Comparison of ENCODE assay signal across 16 mouse cellular contexts in the genomic region with DNA sequence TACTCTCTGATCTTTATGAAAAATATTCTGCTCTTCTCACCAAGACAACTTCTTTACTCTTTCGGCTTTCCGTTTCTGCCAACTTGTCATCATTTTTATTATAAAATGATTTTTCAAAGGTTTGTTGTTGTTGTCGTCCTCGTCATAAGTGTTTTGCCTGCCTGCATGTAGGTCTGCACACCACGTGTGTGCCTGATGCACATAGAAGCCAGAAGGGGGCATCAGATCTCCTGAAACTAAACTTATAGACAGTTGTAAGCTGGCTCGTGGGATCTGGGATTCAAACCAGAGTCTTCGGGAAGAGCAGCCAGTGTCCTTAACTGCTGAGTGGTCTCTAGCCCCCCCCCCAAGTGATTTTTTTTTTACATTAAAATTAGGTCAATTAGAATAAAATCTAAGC. TPM values are rescaled to one million over a fixed set of nuclear protein-coding genes. Genes with fewer than 3 reads are reported as not detected.
DNase-seq lines count a peak whose midpoint lies in the region; ATAC-seq and TF ChIP-seq lines count a peak whose summit lies in the region.
"Had no signal": no experiment of that assay in that cellular context is flagged by ENCODE, and none has a peak within 500 bp of the region (broad histone marks: within the 10 kb centered on the region; RNA-seq: fewer than 3 reads in every experiment).

No protein-coding gene starts in this region.

- no peak for TF ChIP-seq POLR2A in bone marrow, adult 2 months (IDR thresholded peaks at IDR 0.05; ENCODE audit: borderline replicate concordance, control insufficient read depth, low read depth, low read length)

- ATAC-seq in kidney, postnatal 0 days (replicated peaks; ENCODE audit: low FRiP score, low read depth): no peak
- no peak for ATAC-seq in kidney, embryonic 16.5 days (ENCODE audit: low FRiP score, low TSS enrichment)

- no peak overlapping the region for H3K4me2 ChIP-seq in kidney, postnatal 0 days (ENCODE audit: low read length)
- H3K4me2 ChIP-seq in kidney, embryonic 16.5 days (replicated peaks; ENCODE audit: low read depth, low read length): no peak overlapping the region
- H3K4me2 ChIP-seq: heart, embryonic 15.5 days; hindbrain, embryonic 14.5 days; neural tube, embryonic 12.5 days had no signal

- no peaks in the 10 kb centered on the region for H3K36me3 ChIP-seq in kidney, postnatal 0 days (ENCODE audit: insufficient read depth, low read length)
- no peaks in the 10 kb centered on the region for H3K36me3 ChIP-seq in kidney, embryonic 16.5 days (ENCODE audit: insufficient read depth, low read length)
- H3K36me3 ChIP-seq in E14TG2a.4 (ENCODE audit: insufficient read depth, low read length): no peaks in the 10 kb centered on the region
- H3K36me3 ChIP-seq: heart, embryonic 15.5 days; neural tube, embryonic 12.5 days had no signal

- DNase-seq in kidney, postnatal 0 days (ENCODE audit: low spot score): no peak
- peak; percentile 48 for DNase-seq in A20 (ENCODE audit: low read depth, low spot score)
- DNase-seq in kidney, adult 18-20 months: no peak
- DNase-seq in cerebellum, postnatal 25 days: no peak
- no peak for DNase-seq in kidney, postnatal 10 days
- DNase-seq: adrenal gland, adult 2 months; cerebellum, adult 9-11 months; gastrocnemius, postnatal 36 days; spleen, adult 18-20 months; thymus, postnatal 4 days had no signal

- peak; percentile 25; the same call in 1 of the 2 replicates for TF ChIP-seq CTCF in kidney, postnatal 0 days (IDR thresholded peaks at IDR 0.05; ENCODE audit: low read depth)
- peak; percentile 42 for TF ChIP-seq CTCF in E14TG2a.4 (conservative IDR thresholded peaks at IDR 0.05; ENCODE audit: low read length)
- peak; percentile 33; the same call in 1 of the 2 replicates for TF ChIP-seq CTCF in bone marrow, adult 2 months (IDR thresholded peaks at IDR 0.05; ENCODE audit: control insufficient read depth, insufficient read depth, low read length)

- H3K9me3 ChIP-seq in kidney, postnatal 0 days (replicated peaks; ENCODE audit: low read length): no peaks in the 10 kb centered on the region
- no peaks in the 10 kb centered on the region for H3K9me3 ChIP-seq in kidney, embryonic 16.5 days (ENCODE audit: low read length)
- H3K9me3 ChIP-seq in E14TG2a.4 (ENCODE audit: low read length): no peaks in the 10 kb centered on the region
- H3K9me3 ChIP-seq: heart, embryonic 15.5 days; neural tube, embryonic 12.5 days had no signal

- 80% methylated on average over 7 of the region's 7 CpGs for WGBS in kidney, postnatal 0 days
- 80% methylated on average over 7 of the region's 7 CpGs for WGBS in kidney, embryonic 16.5 days
- WGBS in bone marrow, adult 2 months: 77% methylated on average over 7 of the region's 7 CpGs

- no peaks in the 10 kb centered on the region for H3K4me1 ChIP-seq in kidney, postnatal 0 days (replicated peaks; ENCODE audit: insufficient read depth, low read length)
- no peaks in the 10 kb centered on the region for H3K4me1 ChIP-seq in kidney, embryonic 16.5 days (ENCODE audit: insufficient read depth, low read length)
- H3K4me1 ChIP-seq in E14TG2a.4 (replicated peaks; ENCODE audit: low read depth, low read length): peaks cover 14% of the 10 kb centered on the region
- no peaks in the 10 kb centered on the region; the same call in none of the 2 replicates for H3K4me1 ChIP-seq in bone marrow, adult 2 months (ENCODE audit: control insufficient read depth, insufficient read depth, low read length)
- H3K4me1 ChIP-seq: neural tube, embryonic 12.5 days had no signal

- no peaks in the 10 kb centered on the region for H3K27me3 ChIP-seq in kidney, postnatal 0 days (ENCODE audit: insufficient read depth, low read length)
- H3K27me3 ChIP-seq in kidney, embryonic 16.5 days (ENCODE audit: insufficient read depth, low read length): no peaks in the 10 kb centered on the region
- 0 out of 2 replicates have a peak, but pooled peaks cover 3% of the 10 kb centered on the region for H3K27me3 ChIP-seq in E14TG2a.4 (ENCODE audit: insufficient read depth, low read length)
- H3K27me3 ChIP-seq: heart, embryonic 15.5 days; neural tube, embryonic 12.5 days had no signal

- H3K4me3 ChIP-seq in kidney, postnatal 0 days (replicated peaks; ENCODE audit: low read depth, low read length): no peak overlapping the region
- H3K4me3 ChIP-seq in kidney, embryonic 16.5 days (ENCODE audit: low read length): no peak overlapping the region
- H3K4me3 ChIP-seq in E14TG2a.4 (replicated peaks; ENCODE audit: low read length): no peak overlapping the region
- no peak overlapping the region for H3K4me3 ChIP-seq in bone marrow, adult 2 months (replicated peaks; ENCODE audit: control insufficient read depth, low read depth, low read length)
- H3K4me3 ChIP-seq: heart, embryonic 15.5 days; neural tube, embryonic 12.5 days had no signal

- H3K27ac ChIP-seq in kidney, postnatal 0 days: no peak overlapping the region
- no peak overlapping the region for H3K27ac ChIP-seq in kidney, embryonic 16.5 days (ENCODE audit: low read length)
- no peak overlapping the region for H3K27ac ChIP-seq in bone marrow, adult 2 months (ENCODE audit: control insufficient read depth, insufficient read depth, low read depth, low read length, poor library complexity)
- H3K27ac ChIP-seq: heart, embryonic 15.5 days; hindbrain, embryonic 14.5 days; neural tube, embryonic 12.5 days had no signal

- no peak overlapping the region for H3K9ac ChIP-seq in kidney, postnatal 0 days (ENCODE audit: low read depth, low read length)
- no peak overlapping the region for H3K9ac ChIP-seq in kidney, embryonic 16.5 days (replicated peaks; ENCODE audit: low read length)
- H3K9ac ChIP-seq: heart, embryonic 15.5 days; hindbrain, embryonic 14.5 days; neural tube, embryonic 12.5 days had no signal

RNA-seq across cellular contexts. Expression of a gene that starts 6.3 kb away (rescaled TPM):
- 357 and 372 TPM in 2 replicates for polyA plus RNA-seq in kidney, postnatal 0 days (2015; fragmentation: Nextera tagmentation; extraction: Ambion mirVana)
- polyA plus RNA-seq in kidney, embryonic 16.5 days (2015; fragmentation: Nextera tagmentation; extraction: Ambion mirVana): 347 and 350 TPM in 2 replicates
- 39.8 and 59.6 TPM in 2 replicates for polyA plus RNA-seq in bone marrow, adult 2 months (2011; ENCODE audit: insufficient read depth, insufficient read length, low replicate concordance, missing spikeins)

RNA-seq across cellular contexts. Expression of a gene that starts 41.8 kb away (rescaled TPM):
- polyA plus RNA-seq in kidney, postnatal 0 days (2015; fragmentation: Nextera tagmentation; extraction: Ambion mirVana): 15.5 and 16.4 TPM in 2 replicates
- 20.7 and 23.9 TPM in 2 replicates for polyA plus RNA-seq in kidney, embryonic 16.5 days (2015; fragmentation: Nextera tagmentation; extraction: Ambion mirVana)
- 14.2 and 25.4 TPM in 2 replicates for polyA plus RNA-seq in bone marrow, adult 2 months (2011; ENCODE audit: insufficient read depth, insufficient read length, low replicate concordance, missing spikeins)
